In the genomic region with DNA sequence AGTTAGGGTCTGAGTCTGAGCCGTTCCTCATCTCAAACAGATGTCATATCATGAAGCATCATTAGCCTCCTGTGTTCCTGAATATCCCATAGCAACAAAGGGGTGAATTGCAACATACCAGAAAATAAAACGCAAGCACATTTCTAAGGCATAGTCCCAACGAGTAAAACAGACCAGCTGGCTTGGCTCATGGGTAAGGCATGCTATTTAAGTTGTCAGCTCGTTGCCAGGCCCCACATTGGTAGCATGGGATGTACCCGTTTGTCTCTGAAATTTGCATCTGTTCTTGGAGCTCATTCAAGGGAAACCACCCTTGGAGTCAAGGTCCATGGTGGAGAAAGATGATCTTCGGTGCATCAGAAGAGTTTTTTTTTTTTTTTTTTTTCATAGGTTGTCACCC, we compare ENCODE assay signal across 14 mouse cellular contexts. TPM values are rescaled to one million over a fixed set of nuclear protein-coding genes. Genes with fewer than 3 reads are reported as not detected.
A peak's percentile ranks its signal among the peaks of the same experiment; 100 is the strongest.
DNase-seq lines count a peak whose midpoint lies in the region; ATAC-seq and TF ChIP-seq lines count a peak whose summit lies in the region.
"Had no signal": no experiment of that assay in that cellular context is flagged by ENCODE, and none has a peak within 500 bp of the region (broad histone marks: within the 10 kb centered on the region; RNA-seq: fewer than 3 reads in every experiment).

No protein-coding gene starts in this region.

- H3K27ac ChIP-seq in kidney, embryonic 14.5 days (ENCODE audit: low read depth, low read length), result no peak overlapping the region
- 0 out of 2 replicates have a peak overlapping the region, but pooled peaks have one; percentile 12 for H3K27ac ChIP-seq in testis, adult 2 months (ENCODE audit: control insufficient read depth, insufficient read depth, low read depth, low read length)
- no peak overlapping the region for H3K27ac ChIP-seq in midbrain, embryonic 11.5 days (ENCODE audit: low read depth, low read length)

- DNase-seq in kidney, adult 8-10 months, result no peak
- no peak for DNase-seq in testis, postnatal 14 days (ENCODE audit: low spot score)
- peak; percentile 29 to 51 for DNase-seq in layer of hippocampus, postnatal 36 days
- DNase-seq in gastrocnemius, postnatal 10 days, result no peak
- no peak for DNase-seq in midbrain, embryonic 11.5 days (ENCODE audit: low spot score, missing footprints)
- DNase-seq: cerebellum, adult 9-11 months; thymus, postnatal 25 days had no signal

- H3K36me3 ChIP-seq in kidney, embryonic 14.5 days (ENCODE audit: control insufficient read depth, insufficient read depth, low read length), result no peaks in the 10 kb centered on the region
- H3K36me3 ChIP-seq in testis, adult 2 months (ENCODE audit: control insufficient read depth, insufficient read depth, low read length), result no peaks in the 10 kb centered on the region
- no peaks in the 10 kb centered on the region for H3K36me3 ChIP-seq in midbrain, embryonic 11.5 days (ENCODE audit: control insufficient read depth, insufficient read depth, low read length)

- H3K9ac ChIP-seq in kidney, embryonic 14.5 days (ENCODE audit: low read depth, low read length), result no peak overlapping the region
- no peak overlapping the region for H3K9ac ChIP-seq in midbrain, embryonic 11.5 days (ENCODE audit: low read length)

- no peak overlapping the region for H3K4me3 ChIP-seq in kidney, embryonic 14.5 days (ENCODE audit: low read length)
- H3K4me3 ChIP-seq in testis, adult 2 months (ENCODE audit: control insufficient read depth, low read depth, low read length), result no peak overlapping the region
- no peak overlapping the region for H3K4me3 ChIP-seq in midbrain, embryonic 11.5 days (ENCODE audit: low read depth, low read length)

- peak; percentile 78 for ATAC-seq in kidney, embryonic 14.5 days (ENCODE audit: low FRiP score, low TSS enrichment)
- ATAC-seq in midbrain, embryonic 11.5 days (ENCODE audit: low FRiP score), result no peak
- ATAC-seq: CD4-positive, CD25-positive, alpha-beta regulatory T cell, adult 4 months; midbrain, embryonic 16.5 days had no signal

- no peak overlapping the region for H3K4me2 ChIP-seq in kidney, embryonic 14.5 days (replicated peaks; ENCODE audit: low read depth, low read length)
- H3K4me2 ChIP-seq in midbrain, embryonic 11.5 days, result no peak overlapping the region

- TF ChIP-seq CTCF in testis, adult 2 months (IDR thresholded peaks at IDR 0.05; ENCODE audit: control insufficient read depth, insufficient read depth, insufficient replicate concordance, low read depth, low read length), result no peak

- no peaks in the 10 kb centered on the region for H3K4me1 ChIP-seq in kidney, embryonic 14.5 days (ENCODE audit: control insufficient read depth, insufficient read depth, low read length)
- H3K4me1 ChIP-seq in testis, adult 2 months (ENCODE audit: control insufficient read depth, insufficient read depth, low read length), result no peaks in the 10 kb centered on the region
- H3K4me1 ChIP-seq in midbrain, embryonic 11.5 days (ENCODE audit: control insufficient read depth, insufficient read depth, low read length), result no peaks in the 10 kb centered on the region

- TF ChIP-seq POLR2A in testis, adult 2 months (IDR thresholded peaks at IDR 0.05; ENCODE audit: control insufficient read depth, low read depth, low read length), result no peak

- H3K9me3 ChIP-seq in kidney, embryonic 14.5 days (ENCODE audit: control insufficient read depth, low read length), result no peaks in the 10 kb centered on the region
- no peaks in the 10 kb centered on the region for H3K9me3 ChIP-seq in midbrain, embryonic 11.5 days (ENCODE audit: control insufficient read depth, low read length)

- WGBS in kidney, embryonic 14.5 days, result 37% methylated on average over 6 of the region's 6 CpGs
- 85% methylated on average over 6 of the region's 6 CpGs for WGBS in midbrain, embryonic 11.5 days

- no peaks in the 10 kb centered on the region for H3K27me3 ChIP-seq in kidney, embryonic 14.5 days (ENCODE audit: control insufficient read depth, insufficient read depth, low read length)
- no peaks in the 10 kb centered on the region for H3K27me3 ChIP-seq in testis, adult 2 months (ENCODE audit: control insufficient read depth, insufficient read depth, low read length)
- H3K27me3 ChIP-seq in midbrain, embryonic 11.5 days (ENCODE audit: control insufficient read depth, insufficient read depth, low read length), result no peaks in the 10 kb centered on the region

RNA-seq across cellular contexts. Expression of a gene that starts 42.2 kb away (rescaled TPM):
- polyA plus RNA-seq in kidney, embryonic 14.5 days (2014; fragmentation: Nextera tagmentation; extraction: Ambion mirVana), result 2.4 and 2.6 TPM in 2 replicates
- polyA plus RNA-seq in testis, adult 2 months (2012; rRNA removed), result not detected in 2 replicates
- total RNA-seq in layer of hippocampus, postnatal 36 days (2021), result 1 to 10 TPM; 2.6 to 4.9 TPM
- 1 to 10 TPM in 1 of 2 experiments, not detected in 1; 1.1 TPM for total RNA-seq in gastrocnemius, postnatal 10 days (2021)
- 0.33 and 0.46 TPM in 2 replicates for polyA plus RNA-seq in midbrain, embryonic 11.5 days (2014; fragmentation: Nextera tagmentation; extraction: Ambion mirVana)
- total RNA-seq: heart, adult 18-20 months; heart, postnatal 25 days had no signal
- polyA plus RNA-seq: CD4-positive, CD25-positive, alpha-beta regulatory T cell, adult 4 months; liver, adult 2 months had no signal

Comparison
In these comparisons a context has a peak if more than half of its experiments do, and no peak if none do; other contexts are left out.
1. DNase-seq: peak in layer of hippocampus, postnatal 36 days (2 of 2); none in kidney, adult 8-10 months (0 of 2), testis, postnatal 14 days (single experiment), gastrocnemius, postnatal 10 days (single experiment) and midbrain, embryonic 11.5 days (single experiment).